Mouse (Mus musculus) layer of hippocampus, adult 2 months (tissue): Measurements from ENCODE around the gene Lemd1. TPM values are rescaled to one million over a fixed set of nuclear protein-coding genes. Genes with fewer than 3 reads are reported as not detected.

Source experiments
- DNase-seq, 2 experiments: peaks; one replicate each; pipeline ENCODE4 v3.0.0; 2022; ENCODE audit warnings: low spot score in 2 of 2
- H3K27ac ChIP-seq: fragments of 200-600 bp; 2 replicates; pipeline ENCODE4 v1.8.1; 2022
- H3K4me3 ChIP-seq: fragments of 200-600 bp; 2 replicates; pipeline ENCODE4 v1.8.1; 2022; ENCODE audit warnings: mild to moderate bottlenecking
- CTCF ChIP-seq: fragments of 200-600 bp; conservative IDR thresholded peaks from 2 replicates; pipeline ENCODE4 v1.8.1; 2022; ENCODE audit warnings: antibody characterized with exemption, mild to moderate bottlenecking, moderate library complexity
- total RNA-seq, 2 experiments: library from RNA; stranded (reverse); gene quantifications; 2 replicates each; pipeline ENCODE4 v1.2.3; 2021

Gene Lemd1
- total RNA-seq, 2 experiments from 2014 or later = 0.64 to 0.88 TPM

DNA sequence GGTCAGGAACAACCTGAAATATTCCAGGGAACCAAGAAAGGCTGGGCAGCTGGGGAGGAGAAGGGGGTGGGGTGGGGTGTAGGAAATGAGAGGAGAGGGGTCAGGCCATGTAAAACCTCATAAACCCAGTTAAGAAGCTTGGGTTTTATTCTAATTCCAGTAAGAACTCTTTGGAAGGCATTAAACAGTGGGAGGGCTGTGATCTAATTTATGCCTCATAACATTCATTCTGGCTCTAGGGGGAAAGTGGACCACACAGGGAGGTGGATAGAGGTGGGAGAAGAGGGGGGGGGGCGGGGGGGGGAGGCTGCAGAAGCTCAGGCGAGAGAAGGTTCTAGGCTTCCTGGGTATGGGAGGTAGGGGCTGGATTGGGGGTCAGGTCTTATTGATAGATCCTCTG is 19.6 kb upstream of the Lemd1 start:
- H3K4me3 ChIP-seq = no peak overlapping the region
- no peak for DNase-seq
- TF ChIP-seq CTCF = no peak
- H3K27ac ChIP-seq = no peak overlapping the region

- Histone ChIP-seq H3K4me3 (no peak overlapping the region), H3K27ac (no peak overlapping the region)
- TF ChIP-seq CTCF = no peak
- DNase-seq = peak in 1 of 2 experiments; percentile 63
Observed at GRCm38 (mm10) chr1:132186303-132186702, 4.9 kb upstream of the Lemd1 start.

- no peak for TF ChIP-seq CTCF
- Histone ChIP-seq H3K27ac (no peak overlapping the region), H3K4me3 (no peak overlapping the region)
- DNase-seq = no peak
Observed at GRCm38 (mm10) chr1:132188442-132189066, 2.7 kb upstream of the Lemd1 start.

DNA sequence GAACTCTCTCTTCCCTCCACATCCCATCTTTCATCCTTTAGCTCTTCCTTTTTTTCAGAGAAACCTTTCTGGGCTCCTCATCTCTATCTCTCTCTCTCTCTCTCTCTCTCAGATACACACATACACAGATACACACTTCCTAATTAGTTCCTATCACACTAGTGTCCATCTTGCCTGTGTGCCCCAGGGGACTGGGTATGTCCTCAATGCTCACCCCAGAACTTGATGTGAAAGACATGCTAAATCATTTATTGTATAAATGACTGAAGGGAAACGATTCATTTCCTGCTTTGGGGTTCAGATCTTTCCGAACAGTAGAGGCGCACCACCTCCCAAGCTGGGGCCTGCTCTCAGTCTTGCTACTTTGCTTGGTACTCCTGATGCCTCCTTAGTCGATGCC is 2.0 kb upstream of the Lemd1 start:
- no peak for TF ChIP-seq CTCF
- no peak overlapping the region for H3K27ac ChIP-seq
- no peak for DNase-seq
- H3K4me3 ChIP-seq = no peak overlapping the region

GRCm38 (mm10) chr1:132190040-132190513 is 1.2 kb upstream of the Lemd1 start:
- no peak overlapping the region for H3K27ac ChIP-seq

GRCm38 (mm10) chr1:132190621-132191092 is 574 bp upstream of the Lemd1 start:
- H3K4me3 ChIP-seq = peak overlapping the region; percentile 61
- TF ChIP-seq CTCF = peak; percentile 25; the same call in 1 of the 2 replicates
- no peak overlapping the region for H3K27ac ChIP-seq
- no peak for DNase-seq

More at GRCm38 (mm10) chr1:132190040-132190513, 1.2 kb upstream of the Lemd1 start:
- peak in 1 of 2 experiments; percentile 44 for DNase-seq
- TF ChIP-seq CTCF = no peak
- H3K4me3 ChIP-seq = peak overlapping the region; percentile 61

GRCm38 (mm10) chr1:132191786-132192680 is 802 bp downstream of the Lemd1 start:
- H3K27ac ChIP-seq = no peak overlapping the region
- DNase-seq = no peak

DNA sequence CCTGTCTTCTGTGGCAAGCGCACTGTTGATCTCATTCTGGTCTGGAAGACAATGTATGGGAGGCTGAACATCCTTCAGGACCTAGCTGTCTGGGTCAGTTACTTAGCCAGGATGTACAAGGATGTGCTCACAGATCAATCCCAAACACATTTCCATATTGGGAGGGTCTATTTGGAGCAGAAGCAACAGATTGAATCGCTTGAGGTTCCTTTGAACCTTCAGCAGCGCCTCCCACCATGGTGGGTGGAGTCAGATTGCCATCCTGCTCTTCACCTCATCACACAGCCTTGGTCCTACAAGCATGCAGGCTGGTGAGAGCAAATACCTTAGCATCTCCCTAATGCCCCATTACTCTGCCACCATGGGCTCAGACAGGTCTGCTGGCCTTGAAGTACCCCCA is 2.6 kb downstream of the Lemd1 start:
- no peak overlapping the region for H3K4me3 ChIP-seq
- no peak for DNase-seq
- no peak overlapping the region for H3K27ac ChIP-seq

More at GRCm38 (mm10) chr1:132191786-132192680, 802 bp downstream of the Lemd1 start:
- TF ChIP-seq CTCF = peak; percentile 57
- H3K4me3 ChIP-seq = no peak overlapping the region; the same call in 1 of the 2 replicates

GRCm38 (mm10) chr1:132194624-132195023 is 3.4 kb downstream of the Lemd1 start:
- DNase-seq = no peak
- Histone ChIP-seq H3K27ac (no peak overlapping the region), H3K4me3 (no peak overlapping the region)
- no peak for TF ChIP-seq CTCF

More for the DNA sequence above, 2.6 kb downstream of the Lemd1 start:
- TF ChIP-seq CTCF = no peak

DNA sequence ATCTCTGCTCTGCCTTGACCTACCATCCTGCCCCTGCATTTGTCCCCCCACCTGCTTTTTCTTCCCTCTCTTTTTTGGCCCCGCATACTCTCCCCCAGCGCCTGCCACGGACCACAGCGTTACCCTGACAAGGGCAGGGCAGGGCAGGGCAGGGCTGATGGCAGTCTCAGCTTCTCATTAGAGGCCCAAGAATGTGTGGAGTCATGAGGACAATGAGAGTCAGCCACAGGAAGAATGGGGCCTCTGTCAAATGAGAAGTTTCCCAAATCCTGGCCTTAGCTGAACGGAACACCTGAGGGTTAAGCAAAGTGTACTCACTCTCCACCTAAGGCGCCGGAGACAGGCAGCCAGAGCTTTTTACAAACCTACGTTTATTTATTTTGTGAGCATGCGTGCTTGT is 3.9 kb downstream of the Lemd1 start:
- no peak overlapping the region for H3K27ac ChIP-seq

GRCm38 (mm10) chr1:132195681-132196080 is 4.5 kb downstream of the Lemd1 start:
- Histone ChIP-seq H3K27ac (no peak overlapping the region), H3K4me3 (no peak overlapping the region)
- no peak for TF ChIP-seq CTCF
- no peak for DNase-seq

More for the DNA sequence above, 3.9 kb downstream of the Lemd1 start:
- DNase-seq = no peak
- TF ChIP-seq CTCF = no peak
- H3K4me3 ChIP-seq = no peak overlapping the region

DNA sequence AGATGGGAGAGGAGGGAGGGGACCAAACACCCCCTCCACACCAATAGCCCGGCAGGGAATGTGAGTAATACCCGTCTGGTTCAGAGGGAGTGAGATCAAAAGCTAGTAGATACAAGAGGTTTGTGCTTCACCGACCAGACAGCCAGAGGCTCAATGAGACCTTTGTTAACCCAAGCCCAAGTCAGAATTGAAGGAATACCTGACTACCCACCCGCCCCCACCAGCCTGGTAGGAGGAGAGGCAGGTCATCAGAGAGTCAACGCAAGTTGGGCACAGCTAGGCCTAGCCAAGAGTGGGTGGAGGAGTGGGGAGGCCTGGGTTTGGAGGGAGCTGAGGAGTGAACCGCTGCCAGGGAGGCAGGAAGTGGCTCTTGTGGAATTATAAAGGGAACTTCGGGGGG is 5.1 kb downstream of the Lemd1 start:
- Histone ChIP-seq H3K4me3 (no peak overlapping the region), H3K27ac (no peak overlapping the region)
- no peak for DNase-seq
- no peak for TF ChIP-seq CTCF

DNA sequence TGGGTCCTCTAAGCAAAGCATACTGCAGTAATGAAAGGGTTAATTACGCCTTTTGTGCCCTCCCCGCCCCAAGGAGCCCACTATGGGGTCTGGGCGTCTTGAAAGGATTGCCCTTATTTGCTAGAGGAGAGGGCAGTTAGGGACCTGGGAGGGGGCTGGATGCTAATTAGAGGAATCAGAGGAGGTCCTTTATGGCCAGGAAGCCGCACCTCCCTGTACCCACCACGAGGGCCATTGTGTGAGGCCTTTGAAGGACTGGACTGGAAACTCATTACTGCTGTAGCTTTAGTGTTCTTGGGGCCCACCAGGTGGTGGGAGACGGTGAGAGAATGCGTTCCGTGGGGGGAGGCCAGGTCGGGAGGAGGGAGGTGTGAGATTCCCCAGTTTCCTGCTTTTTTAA is 6.4 kb downstream of the Lemd1 start:
- Histone ChIP-seq H3K27ac (no peak overlapping the region), H3K4me3 (no peak overlapping the region)
- no peak for TF ChIP-seq CTCF
- no peak for DNase-seq
